Mouse (Mus musculus) spleen, postnatal 10 days (tissue): Measurements from ENCODE around the gene Elf5.

Source experiments
- DNase-seq, 2 experiments: peaks; one replicate each; pipeline ENCODE4 v3.0.0; 2021 to 2022; ENCODE audit warnings: low spot score in 2 of 2

The Elf5 gene

GRCm38 (mm10) chr2:103435110-103435509 lies 23.6 kb downstream of the Elf5 start:
- DNase-seq = no peak

GRCm38 (mm10) chr2:103436534-103436933 lies 25.0 kb downstream of the Elf5 start:
- DNase-seq = no peak

- DNase-seq = no peak
These were observed 27.7 kb downstream of the Elf5 start for GRCm38 (mm10) chr2:103439071-103439622.

- DNase-seq = peak; percentile 53 to 84
These were observed 28.2 kb downstream of the Elf5 start for GRCm38 (mm10) chr2:103439710-103440109.

GRCm38 (mm10) chr2:103445776-103446175 lies 34.3 kb downstream of the Elf5 start:
- peak; percentile 41 to 70 for DNase-seq

GRCm38 (mm10) chr2:103446326-103446725 lies 34.8 kb downstream of the Elf5 start:
- DNase-seq = no peak

GRCm38 (mm10) chr2:103448947-103449560 lies 37.6 kb downstream of the Elf5 start:
- DNase-seq = no peak

GRCm38 (mm10) chr2:103449813-103450212 lies 38.3 kb downstream of the Elf5 start:
- no peak for DNase-seq

GRCm38 (mm10) chr2:103450267-103450666 lies 38.8 kb downstream of the Elf5 start:
- DNase-seq = no peak

- DNase-seq = no peak
These were observed 41.1 kb downstream of the Elf5 start for GRCm38 (mm10) chr2:103452550-103452949.

- DNase-seq = no peak
These were observed 44.3 kb downstream of the Elf5 start for GRCm38 (mm10) chr2:103455748-103456147.

- peak; percentile 83 to 90 for DNase-seq
These were observed 45.2 kb downstream of the Elf5 start for GRCm38 (mm10) chr2:103456646-103457045.

- DNase-seq = no peak
These were observed 45.6 kb downstream of the Elf5 start for GRCm38 (mm10) chr2:103457048-103457447.

GRCm38 (mm10) chr2:103457628-103458027 lies 46.1 kb downstream of the Elf5 start:
- DNase-seq = no peak

- DNase-seq = no peak
These were observed 47.6 kb downstream of the Elf5 start for GRCm38 (mm10) chr2:103459069-103459468.

- DNase-seq = no peak
These were observed 49.7 kb downstream of the Elf5 start for GRCm38 (mm10) chr2:103461210-103461609.

GRCm38 (mm10) chr2:103461743-103462142 lies 50.3 kb downstream of the Elf5 start:
- no peak for DNase-seq

- no peak for DNase-seq
These were observed 51.3 kb downstream of the Elf5 start for GRCm38 (mm10) chr2:103462746-103463145.

- DNase-seq = no peak
These were observed 53.0 kb downstream of the Elf5 start for GRCm38 (mm10) chr2:103464524-103464923.

GRCm38 (mm10) chr2:103465429-103465828 lies 53.9 kb downstream of the Elf5 start:
- DNase-seq = no peak

- no peak for DNase-seq
These were observed 54.8 kb downstream of the Elf5 start for GRCm38 (mm10) chr2:103466272-103466671.

- DNase-seq = no peak
These were observed 55.6 kb downstream of the Elf5 start for GRCm38 (mm10) chr2:103466984-103467588.

- no peak for DNase-seq
These were observed 61.9 kb downstream of the Elf5 start for GRCm38 (mm10) chr2:103473362-103473761.
